Mouse (Mus musculus): ENCODE measurements around the gene Tgfb1i1. TPM values are rescaled to one million over a fixed set of nuclear protein-coding genes. Genes with fewer than 3 reads are reported as not detected.

Gene Tgfb1i1
- polyA plus RNA-seq, 1 experiment from 2014 or later, result 78.8 TPM

DNA sequence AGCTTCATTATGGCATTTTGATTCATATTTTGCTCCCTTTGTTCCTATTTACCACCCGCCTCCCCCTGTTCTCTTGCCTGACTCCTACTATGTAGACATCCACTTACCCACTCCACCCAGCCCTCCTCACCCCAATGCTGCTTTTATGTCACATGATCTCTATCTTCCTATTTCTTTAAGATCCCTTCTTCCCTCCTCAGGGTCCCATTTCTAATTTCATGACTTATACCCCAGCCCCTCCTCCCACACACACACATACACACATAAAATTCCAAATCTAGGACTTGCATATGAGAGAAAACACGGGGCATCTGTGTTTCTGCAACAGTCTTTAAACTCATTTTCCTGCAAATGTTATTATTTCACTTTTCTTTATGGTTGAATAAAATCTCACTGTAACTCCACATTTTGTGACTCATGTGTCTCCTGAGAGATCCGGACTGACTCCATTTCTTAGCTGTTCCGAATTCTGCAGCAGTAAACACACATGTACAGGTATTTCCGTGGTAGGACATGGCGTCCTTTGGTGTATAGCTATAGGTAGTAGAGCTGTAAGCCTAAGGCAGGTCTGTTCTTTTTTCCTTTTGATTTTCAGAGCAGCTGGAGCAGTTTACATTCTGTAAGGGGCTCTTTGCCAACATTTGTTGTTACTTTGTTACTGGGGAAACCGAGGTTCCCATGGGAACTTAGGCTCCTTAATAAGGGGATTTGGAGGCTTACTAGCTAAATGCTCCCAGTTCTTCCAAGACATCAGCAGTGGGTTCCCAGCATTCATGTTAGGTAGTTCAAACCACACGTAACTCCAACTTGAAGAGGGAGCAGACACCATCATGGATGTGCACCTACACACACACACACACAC, 52.1 kb downstream of the Tgfb1i1 start:
- H3K27me3 ChIP-seq (ENCODE audit: insufficient read depth, low read length), result no peaks in the 10 kb centered on the region
- peak overlapping the region; percentile 93 for H3K4me2 ChIP-seq (ENCODE audit: low read length)
- peak overlapping the region; percentile 87 for H3K9ac ChIP-seq (ENCODE audit: low read depth, low read length)
- no peak for ATAC-seq (replicated peaks; ENCODE audit: low FRiP score, low read depth)
- TF ChIP-seq CTCF (IDR thresholded peaks at IDR 0.05; ENCODE audit: low read depth), result no peak
- H3K4me3 ChIP-seq (replicated peaks; ENCODE audit: low read depth, low read length), result peak overlapping the region; percentile 80
- H3K27ac ChIP-seq, result peak overlapping the region; percentile 92
- no peaks in the 10 kb centered on the region for H3K9me3 ChIP-seq (replicated peaks; ENCODE audit: low read length)
- H3K36me3 ChIP-seq (ENCODE audit: insufficient read depth, low read length), result no peaks in the 10 kb centered on the region
- peak; percentile 32 for DNase-seq (ENCODE audit: low spot score)
- H3K4me1 ChIP-seq (replicated peaks; ENCODE audit: insufficient read depth, low read length), result peaks cover 13% of the 10 kb centered on the region; the same call in 1 of the 2 replicates
- WGBS, result 78% methylated on average over 8 of the region's 8 CpGs

DNA sequence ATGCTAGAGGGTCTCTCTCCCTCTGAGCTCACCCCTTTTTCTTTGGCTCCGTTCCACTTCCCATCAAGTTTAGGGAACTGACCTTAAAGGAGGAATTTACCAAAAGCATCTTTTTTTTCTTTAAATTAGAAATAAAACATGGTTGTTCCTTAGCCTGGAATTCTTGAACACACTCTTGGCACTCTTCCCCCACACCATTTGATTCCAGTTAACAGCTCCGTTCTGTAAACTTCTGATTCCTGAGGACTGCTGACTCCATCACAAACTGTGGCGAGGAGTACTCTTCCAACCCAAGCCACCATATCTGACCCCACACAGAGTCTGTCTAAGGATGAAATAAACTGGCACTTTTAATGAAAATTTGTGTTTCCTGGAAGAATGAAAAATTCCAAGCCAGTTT, 54.3 kb downstream of the Tgfb1i1 start:
- DNase-seq (ENCODE audit: low spot score), result no peak
- no peak overlapping the region for H3K9ac ChIP-seq (ENCODE audit: low read depth, low read length)
- no peak overlapping the region for H3K27ac ChIP-seq
- H3K4me3 ChIP-seq (replicated peaks; ENCODE audit: low read depth, low read length), result no peak overlapping the region
- no peaks in the 10 kb centered on the region for H3K36me3 ChIP-seq (ENCODE audit: insufficient read depth, low read length)
- no peak for TF ChIP-seq CTCF (IDR thresholded peaks at IDR 0.05; ENCODE audit: low read depth)
- H3K4me2 ChIP-seq (ENCODE audit: low read length), result no peak overlapping the region
- no peaks in the 10 kb centered on the region for H3K9me3 ChIP-seq (replicated peaks; ENCODE audit: low read length)
- 68% methylated on average over 3 of the region's 3 CpGs for WGBS
- H3K4me1 ChIP-seq (replicated peaks; ENCODE audit: insufficient read depth, low read length), result peaks cover 13% of the 10 kb centered on the region; the same call in 1 of the 2 replicates
- no peaks in the 10 kb centered on the region for H3K27me3 ChIP-seq (ENCODE audit: insufficient read depth, low read length)
- no peak for ATAC-seq (replicated peaks; ENCODE audit: low FRiP score, low read depth)

DNA sequence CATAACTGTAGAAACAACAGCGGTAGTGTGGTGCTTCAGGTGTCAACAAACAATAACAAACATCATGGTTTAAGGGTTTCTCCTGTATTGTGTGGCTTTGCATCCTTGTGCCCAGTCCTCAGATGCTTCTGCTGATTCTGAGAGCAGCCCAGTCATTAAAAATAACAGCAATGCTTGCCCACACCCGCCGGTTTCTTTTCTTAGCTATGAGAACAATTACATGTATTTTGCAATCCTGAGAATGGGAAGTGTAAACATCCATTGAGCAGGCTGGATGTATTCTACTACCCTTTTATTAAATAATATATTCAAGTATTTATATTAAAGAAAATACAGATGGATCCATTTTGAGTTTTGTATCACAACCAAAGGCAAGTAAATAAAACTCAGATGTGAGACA, 55.5 kb downstream of the Tgfb1i1 start:
- Histone ChIP-seq H3K4me2 (ENCODE audit: low read length) (no peak overlapping the region), H3K4me1 (replicated peaks; ENCODE audit: insufficient read depth, low read length) (peaks cover 9% of the 10 kb centered on the region; the same call in 1 of the 2 replicates), H3K27me3 (ENCODE audit: insufficient read depth, low read length) (no peaks in the 10 kb centered on the region), H3K27ac (no peak overlapping the region), H3K9ac (ENCODE audit: low read depth, low read length) (no peak overlapping the region), H3K9me3 (replicated peaks; ENCODE audit: low read length) (no peaks in the 10 kb centered on the region), H3K36me3 (ENCODE audit: insufficient read depth, low read length) (no peaks in the 10 kb centered on the region), H3K4me3 (replicated peaks; ENCODE audit: low read depth, low read length) (no peak overlapping the region)
- TF ChIP-seq CTCF (IDR thresholded peaks at IDR 0.05; ENCODE audit: low read depth), result no peak
- DNase-seq (ENCODE audit: low spot score) (no peak), ATAC-seq (replicated peaks; ENCODE audit: low FRiP score, low read depth) (no peak)
- 81% methylated on average over 3 of the region's 3 CpGs for WGBS

DNA sequence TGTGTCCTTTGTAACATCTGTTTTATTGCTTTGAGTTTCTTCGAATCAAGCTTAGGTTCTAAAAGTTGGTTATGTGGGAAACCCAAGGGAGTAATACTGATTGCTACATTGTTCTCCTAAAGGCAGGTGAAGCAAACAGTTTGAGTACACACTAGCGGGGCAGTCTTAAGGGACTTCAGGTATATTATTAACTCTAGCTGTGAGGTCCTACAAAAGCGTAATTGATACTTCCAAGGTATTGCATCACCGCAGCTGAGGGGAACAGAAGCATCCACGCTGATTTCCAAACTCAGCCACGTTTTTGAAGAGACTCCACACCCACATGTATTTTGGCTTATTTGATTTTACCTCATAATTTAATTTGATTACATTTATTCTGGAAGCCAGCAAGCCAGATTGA, 57.6 kb downstream of the Tgfb1i1 start:
- ATAC-seq (replicated peaks; ENCODE audit: low FRiP score, low read depth), result no peak
- Histone ChIP-seq H3K4me3 (replicated peaks; ENCODE audit: low read depth, low read length) (no peak overlapping the region), H3K27ac (no peak overlapping the region), H3K4me1 (replicated peaks; ENCODE audit: insufficient read depth, low read length) (no peaks in the 10 kb centered on the region), H3K36me3 (ENCODE audit: insufficient read depth, low read length) (no peaks in the 10 kb centered on the region), H3K27me3 (ENCODE audit: insufficient read depth, low read length) (no peaks in the 10 kb centered on the region), H3K4me2 (ENCODE audit: low read length) (no peak overlapping the region), H3K9me3 (replicated peaks; ENCODE audit: low read length) (no peaks in the 10 kb centered on the region), H3K9ac (ENCODE audit: low read depth, low read length) (no peak overlapping the region)
- TF ChIP-seq CTCF (IDR thresholded peaks at IDR 0.05; ENCODE audit: low read depth), result no peak
- no peak for DNase-seq (ENCODE audit: low spot score)
- 45% methylated on average over 6 of the region's 6 CpGs for WGBS

DNA sequence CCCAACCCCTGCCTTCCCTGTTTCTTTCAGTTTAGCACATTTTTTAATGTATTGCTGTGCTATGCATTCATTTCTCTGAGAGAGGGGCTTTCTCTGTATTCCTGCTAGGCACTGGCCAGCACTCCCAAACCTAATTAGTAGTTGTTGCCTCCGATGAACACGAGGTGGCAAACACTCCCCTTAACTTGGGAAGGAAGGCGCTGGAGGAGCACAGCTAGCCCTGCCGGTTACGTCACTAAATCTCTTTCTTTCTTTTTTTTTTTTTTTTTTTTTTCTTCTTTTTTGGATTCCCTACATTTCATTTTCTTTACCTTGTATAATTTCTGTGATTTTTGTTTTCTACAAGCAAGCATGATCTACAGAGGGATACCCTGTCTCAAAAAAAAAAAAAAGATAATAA, 58.3 kb downstream of the Tgfb1i1 start:
- H3K9ac ChIP-seq (ENCODE audit: low read depth, low read length), result no peak overlapping the region
- H3K4me2 ChIP-seq (ENCODE audit: low read length), result no peak overlapping the region
- no peaks in the 10 kb centered on the region for H3K4me1 ChIP-seq (replicated peaks; ENCODE audit: insufficient read depth, low read length)
- ATAC-seq (replicated peaks; ENCODE audit: low FRiP score, low read depth) (peak; percentile 66; the same call in 1 of the 2 replicates), DNase-seq (ENCODE audit: low spot score) (peak; percentile 93)
- H3K9me3 ChIP-seq (replicated peaks; ENCODE audit: low read length), result no peaks in the 10 kb centered on the region
- H3K36me3 ChIP-seq (ENCODE audit: insufficient read depth, low read length), result no peaks in the 10 kb centered on the region
- 1% methylated on average over 5 of the region's 5 CpGs for WGBS
- H3K27ac ChIP-seq, result no peak overlapping the region
- peak; percentile 77 for TF ChIP-seq CTCF (IDR thresholded peaks at IDR 0.05; ENCODE audit: low read depth)
- no peak overlapping the region for H3K4me3 ChIP-seq (replicated peaks; ENCODE audit: low read depth, low read length)
- no peaks in the 10 kb centered on the region for H3K27me3 ChIP-seq (ENCODE audit: insufficient read depth, low read length)

Small RNAs within 50 kb of the gene (microRNA-seq; reads per million reads assigned to microRNA genes)
- not detected for gene Mir3103

Other genes starting within 250 kb of the Tgfb1i1 start
- 0.11 TPM in 1 of 2 replicates, not detected in the other for gene Trim72, start 242.9 kb upstream of the Tgfb1i1 start, polyA plus RNA-seq (2015; fragmentation: Nextera tagmentation; extraction: Ambion mirVana)
- 0.66 and 0.79 TPM in 2 replicates for gene Itgam, start 184.2 kb upstream of the Tgfb1i1 start, polyA plus RNA-seq (2015; fragmentation: Nextera tagmentation; extraction: Ambion mirVana)
- 0.03 TPM in 1 of 2 replicates, not detected in the other for gene Gm49368, start 184.1 kb upstream of the Tgfb1i1 start, polyA plus RNA-seq (2015; fragmentation: Nextera tagmentation; extraction: Ambion mirVana)
- gene Itgax, start 117.3 kb upstream of the Tgfb1i1 start, polyA plus RNA-seq (2015; fragmentation: Nextera tagmentation; extraction: Ambion mirVana), result 0.07 and 0.17 TPM in 2 replicates
- not detected in 2 replicates for gene Itgad, start 92.4 kb upstream of the Tgfb1i1 start, polyA plus RNA-seq (2015; fragmentation: Nextera tagmentation; extraction: Ambion mirVana)
- not detected in 2 replicates for gene Cox6a2, start 40.4 kb upstream of the Tgfb1i1 start, polyA plus RNA-seq (2015; fragmentation: Nextera tagmentation; extraction: Ambion mirVana)
- 17.0 and 17.1 TPM in 2 replicates for gene Armc5, start 9.5 kb upstream of the Tgfb1i1 start, polyA plus RNA-seq (2015; fragmentation: Nextera tagmentation; extraction: Ambion mirVana)
- 6.7 and 8.3 TPM in 2 replicates for gene 9130023H24Rik, start 8.8 kb upstream of the Tgfb1i1 start, polyA plus RNA-seq (2015; fragmentation: Nextera tagmentation; extraction: Ambion mirVana)
- 6.6 and 8.5 TPM in 2 replicates for gene Slc5a2, start 18.8 kb downstream of the Tgfb1i1 start, polyA plus RNA-seq (2015; fragmentation: Nextera tagmentation; extraction: Ambion mirVana)
- 22.1 and 23.4 TPM in 2 replicates for gene BC017158, start 51.4 kb downstream of the Tgfb1i1 start, polyA plus RNA-seq (2015; fragmentation: Nextera tagmentation; extraction: Ambion mirVana)
- gene Rgs10, start 171.9 kb downstream of the Tgfb1i1 start, polyA plus RNA-seq (2015; fragmentation: Nextera tagmentation; extraction: Ambion mirVana), result 5.4 and 6.6 TPM in 2 replicates
- 21.4 and 23.5 TPM in 2 replicates for gene Tial1, start 214.9 kb downstream of the Tgfb1i1 start, polyA plus RNA-seq (2015; fragmentation: Nextera tagmentation; extraction: Ambion mirVana)